Mouse (Mus musculus) olfactory bulb, adult 2 months (tissue): ENCODE results near the gene Hyal1. TPM values are rescaled to one million over a fixed set of nuclear protein-coding genes. Genes with fewer than 3 reads are reported as not detected.

ENCODE experiments used
- H3K27ac ChIP-seq: fragments of 200-500 bp; 2 replicates; pipeline ENCODE4 v1.5.1; 2012; ENCODE audit warnings: low read depth, low read length; ENCODE audit not compliant: insufficient read depth
- H3K4me1 ChIP-seq: fragments of 200-500 bp; 2 replicates; pipeline ENCODE4 v1.6.1; 2012; ENCODE audit warnings: low read length; ENCODE audit not compliant: control insufficient read depth, insufficient read depth
- H3K4me3 ChIP-seq: fragments of 200-500 bp; 2 replicates; pipeline ENCODE4 v1.5.1; 2012; ENCODE audit warnings: mild to moderate bottlenecking, low read depth, low read length, moderate library complexity; ENCODE audit not compliant: insufficient read depth
- CTCF ChIP-seq: fragments of 200-500 bp; IDR thresholded peaks from 2 replicates; pipeline ENCODE4 v1.5.1; 2012; ENCODE audit warnings: low read depth, mild to moderate bottlenecking, low read length, moderate library complexity; ENCODE audit not compliant: insufficient read depth
- POLR2A ChIP-seq: fragments of 200-500 bp; IDR thresholded peaks from 2 replicates; pipeline ENCODE4 v1.6.1; 2012; ENCODE audit warnings: mild to moderate bottlenecking, low read depth, low read length, moderate library complexity; ENCODE audit not compliant: insufficient read depth
- WGBS: fragments of 180-500 bp; shearing (Covaris S2); methylation state at CpG from one replicate; pipeline ENCODE4 v1.1.7; 2018; 5-methylcytosine and 5-hydroxymethylcytosine counted together
- polyA plus RNA-seq: library from polyadenylated mRNA; stranded (reverse); fragments of >200 nt; gene quantifications from 2 replicates; pipeline ENCODE4 v1.2.4, GENCODE M21; 2012; ENCODE audit warnings: low replicate concordance; ENCODE audit not compliant: missing spikeins, insufficient read depth, insufficient read length

Hyal1 gene
- polyA plus RNA-seq, 1 experiment = not detected

DNA sequence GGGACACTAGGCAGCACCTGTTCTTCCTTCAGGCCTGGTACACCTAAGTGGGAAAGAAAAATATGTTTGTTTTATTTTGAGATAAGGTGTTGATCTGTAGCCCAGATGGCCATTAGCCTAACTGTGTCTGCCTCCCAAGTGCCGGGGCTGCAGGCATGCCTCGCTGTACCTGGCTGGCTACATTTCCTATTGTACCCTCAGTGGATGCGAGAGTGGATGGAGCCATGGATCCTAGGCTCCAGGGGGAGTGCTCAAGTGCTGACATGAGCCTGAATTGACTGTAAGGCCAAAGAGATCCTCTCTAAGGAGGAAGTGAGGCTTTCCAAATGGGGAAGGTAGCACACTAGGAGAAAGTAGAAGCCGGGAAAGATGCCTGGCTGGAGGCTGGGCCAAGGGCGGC is 28.8 kb upstream of the Hyal1 start:
- no peak overlapping the region for H3K4me3 ChIP-seq
- no peak overlapping the region for H3K27ac ChIP-seq
- no peak for TF ChIP-seq CTCF
- TF ChIP-seq POLR2A = no peak
- H3K4me1 ChIP-seq = peaks cover 33% of the 10 kb centered on the region
- 86% methylated on average over 5 of the region's 5 CpGs for WGBS

GRCm38 (mm10) chr9:107548820-107549219 is 27.9 kb upstream of the Hyal1 start:
- H3K4me1 ChIP-seq = peaks cover 36% of the 10 kb centered on the region
- no peak for TF ChIP-seq CTCF
- TF ChIP-seq POLR2A = no peak
- no peak overlapping the region for H3K4me3 ChIP-seq
- WGBS = 96% methylated on average over 10 of the region's 10 CpGs
- H3K27ac ChIP-seq = no peak overlapping the region

- Histone ChIP-seq H3K4me1 (peaks cover 39% of the 10 kb centered on the region), H3K4me3 (no peak overlapping the region), H3K27ac (no peak overlapping the region)
- TF ChIP-seq CTCF = no peak
- TF ChIP-seq POLR2A = no peak
- WGBS = 92% methylated on average over 20 of the region's 20 CpGs
Measured at GRCm38 (mm10) chr9:107549297-107550074, 27.2 kb upstream of the Hyal1 start.

GRCm38 (mm10) chr9:107550491-107551116 is 26.1 kb upstream of the Hyal1 start:
- WGBS = 79% methylated on average over 23 of the region's 23 CpGs
- peaks cover 35% of the 10 kb centered on the region for H3K4me1 ChIP-seq
- H3K4me3 ChIP-seq = no peak overlapping the region
- no peak overlapping the region for H3K27ac ChIP-seq
- TF ChIP-seq CTCF (no peak), POLR2A (no peak)

GRCm38 (mm10) chr9:107551117-107551889 is 25.4 kb upstream of the Hyal1 start, which contains the start of gene Rassf1:
TSS of gene Rassf1 (plus strand) at chr9:107551555.
- H3K27ac ChIP-seq = no peak within 1 kb of the TSS
- TF ChIP-seq POLR2A (no peak), CTCF (no peak)
- WGBS = 20% methylated on average over 63 of the region's 63 CpGs
- peaks cover 37% of the 10 kb centered on the region for H3K4me1 ChIP-seq
- peak within 1 kb of the TSS; percentile 32 for H3K4me3 ChIP-seq

GRCm38 (mm10) chr9:107551890-107552355 is 24.8 kb upstream of the Hyal1 start:
- Histone ChIP-seq H3K27ac (no peak overlapping the region), H3K4me3 (peak overlapping the region; percentile 32), H3K4me1 (peaks cover 33% of the 10 kb centered on the region)
- TF ChIP-seq CTCF (no peak), POLR2A (no peak)
- 63% methylated on average over 8 of the region's 8 CpGs for WGBS

GRCm38 (mm10) chr9:107552690-107553393 is 23.9 kb upstream of the Hyal1 start:
- Histone ChIP-seq H3K27ac (no peak overlapping the region), H3K4me3 (no peak overlapping the region), H3K4me1 (peaks cover 25% of the 10 kb centered on the region)
- TF ChIP-seq POLR2A (no peak), CTCF (no peak)
- 84% methylated on average over 5 of the region's 5 CpGs for WGBS

GRCm38 (mm10) chr9:107553541-107554318 is 23.0 kb upstream of the Hyal1 start:
- TF ChIP-seq CTCF = no peak
- TF ChIP-seq POLR2A = no peak
- Histone ChIP-seq H3K27ac (no peak overlapping the region; the same call in 1 of the 2 replicates), H3K4me3 (peak overlapping the region; percentile 80), H3K4me1 (peaks cover 23% of the 10 kb centered on the region)
- 10% methylated on average over 37 of the region's 37 CpGs for WGBS
